In the genomic region with DNA sequence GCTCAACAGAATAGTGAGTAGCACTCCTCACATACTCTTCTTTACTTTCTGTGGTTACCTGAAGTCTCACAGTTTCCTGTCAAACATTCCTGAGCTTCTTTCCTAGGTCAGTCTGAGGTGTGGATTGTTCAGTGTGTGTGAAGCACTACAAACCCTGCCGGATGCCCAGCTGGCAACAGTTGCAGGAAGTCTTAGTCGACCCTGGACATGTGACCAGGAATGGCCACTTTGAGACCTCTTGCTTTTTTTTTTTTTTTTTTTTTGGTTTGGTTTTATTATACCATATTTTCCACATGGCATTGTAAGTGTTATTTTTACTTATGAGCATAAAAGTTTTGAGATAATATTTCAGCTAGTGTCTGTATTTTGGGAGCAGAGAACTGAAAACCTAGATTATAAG, we compare ENCODE assay signal across 22 mouse cellular contexts. TPM values are rescaled to one million over a fixed set of nuclear protein-coding genes. Genes with fewer than 3 reads are reported as not detected.
A peak's percentile ranks its signal among the peaks of the same experiment; 100 is the strongest.
DNase-seq lines count a peak whose midpoint lies in the region; ATAC-seq and TF ChIP-seq lines count a peak whose summit lies in the region.
"Had no signal": no experiment of that assay in that cellular context is flagged by ENCODE, and none has a peak within 500 bp of the region (broad histone marks: within the 10 kb centered on the region; RNA-seq: fewer than 3 reads in every experiment).

No protein-coding gene starts in this region.

- no peaks in the 10 kb centered on the region; a peak in 1 of 4 replicates for H3K27me3 ChIP-seq in MEL (ENCODE audit: control insufficient read depth in 1 of 2, insufficient read depth in 2 of 2, low read length in 2 of 2)
- no peaks in the 10 kb centered on the region for H3K27me3 ChIP-seq in kidney, embryonic 14.5 days (ENCODE audit: control insufficient read depth, insufficient read depth, low read length)
- H3K27me3 ChIP-seq: CH12.LX; embryonic facial prominence, embryonic 12.5 days; forebrain, embryonic 13.5 days; forebrain, embryonic 15.5 days had no signal

- H3K4me1 ChIP-seq in MEL (ENCODE audit: control insufficient read depth in 1 of 2, insufficient read depth in 2 of 2, low read length in 2 of 2) = peaks cover 16% of the 10 kb centered on the region in 2 experiments
- H3K4me1 ChIP-seq in kidney, embryonic 14.5 days (ENCODE audit: control insufficient read depth, insufficient read depth, low read length) = 0 out of 2 replicates have a peak, but pooled peaks cover 12% of the 10 kb centered on the region
- H3K4me1 ChIP-seq: embryonic facial prominence, embryonic 12.5 days had no signal

- peaks cover 0 to 28% of the 10 kb centered on the region in 2 experiments; a peak in 2 of 4 replicates for H3K36me3 ChIP-seq in MEL (ENCODE audit: control insufficient read depth in 1 of 2, insufficient read depth in 2 of 2, low read length in 2 of 2)
- H3K36me3 ChIP-seq in kidney, embryonic 14.5 days (ENCODE audit: control insufficient read depth, insufficient read depth, low read length) = no peaks in the 10 kb centered on the region
- H3K36me3 ChIP-seq: embryonic facial prominence, embryonic 10.5 days; embryonic facial prominence, embryonic 12.5 days; forebrain, embryonic 15.5 days; G1E had no signal

- no peak overlapping the region for H3K4me3 ChIP-seq in MEL (ENCODE audit: control insufficient read depth in 1 of 2, insufficient read depth in 1 of 2, low read depth in 2 of 2, low read length in 2 of 2)
- no peak overlapping the region for H3K4me3 ChIP-seq in kidney, embryonic 14.5 days (ENCODE audit: low read length)
- H3K4me3 ChIP-seq: embryonic facial prominence, embryonic 10.5 days; embryonic facial prominence, embryonic 12.5 days; forebrain, embryonic 13.5 days; forebrain, embryonic 15.5 days had no signal

- TF ChIP-seq RAD21 in MEL (IDR thresholded peaks at IDR 0.05; ENCODE audit: low read depth, low read length) = no peak

- no peak for ATAC-seq in kidney, embryonic 14.5 days (ENCODE audit: low FRiP score, low TSS enrichment)
- ATAC-seq: CD4-positive, CD25-positive, alpha-beta regulatory T cell, adult 4 months; forebrain, embryonic 13.5 days; forebrain, embryonic 15.5 days; forebrain, postnatal 0 days had no signal

- 72% methylated on average over 2 of the region's 2 CpGs for WGBS in kidney, embryonic 14.5 days

- H3K4me2 ChIP-seq in kidney, embryonic 14.5 days (replicated peaks; ENCODE audit: low read depth, low read length) = no peak overlapping the region
- H3K4me2 ChIP-seq: embryonic facial prominence, embryonic 12.5 days; forebrain, embryonic 13.5 days; forebrain, embryonic 15.5 days had no signal

- H3K9ac ChIP-seq in MEL (ENCODE audit: control insufficient read depth, low read depth, low read length, poor library complexity, severe bottlenecking) = no peak overlapping the region
- H3K9ac ChIP-seq in kidney, embryonic 14.5 days (ENCODE audit: low read depth, low read length) = no peak overlapping the region
- H3K9ac ChIP-seq: embryonic facial prominence, embryonic 12.5 days; forebrain, embryonic 13.5 days; forebrain, embryonic 15.5 days; forebrain, postnatal 0 days had no signal

- no peaks in the 10 kb centered on the region for H3K79me2 ChIP-seq in MEL (ENCODE audit: control insufficient read depth, insufficient read depth, low read length, poor library complexity)

- DNase-seq in 3T3-L1 (ENCODE audit: low read depth, low spot score) = peak; percentile 44
- DNase-seq in 416B (ENCODE audit: low read depth) = peak; percentile 41
- no peak for DNase-seq in MEL (ENCODE audit: low read depth, low spot score)
- no peak for DNase-seq in layer of hippocampus, postnatal 14 days (ENCODE audit: low spot score in 2 of 2)
- no peak for DNase-seq in layer of hippocampus, postnatal 36 days
- DNase-seq: adrenal gland, adult 2 months; adrenal gland, postnatal 10 days; adrenal gland, postnatal 25 days; cerebellum, adult 11 months; cerebellum, adult 18-20 months; cerebellum, adult 8-10 months; cerebellum, adult 9-11 months; cerebellum, postnatal 14 days; forebrain, postnatal 0 days had no signal

- no peaks in the 10 kb centered on the region for H3K9me3 ChIP-seq in MEL (replicated peaks; ENCODE audit: insufficient read depth, low read length)
- no peaks in the 10 kb centered on the region for H3K9me3 ChIP-seq in kidney, embryonic 14.5 days (ENCODE audit: control insufficient read depth, low read length)
- H3K9me3 ChIP-seq: embryonic facial prominence, embryonic 10.5 days; embryonic facial prominence, embryonic 12.5 days; forebrain, embryonic 13.5 days; forebrain, embryonic 15.5 days; G1E had no signal

- no peak for TF ChIP-seq EP300 in MEL (IDR thresholded peaks at IDR 0.05; ENCODE audit: low read depth in 1 of 2, low read length in 2 of 2)

- TF ChIP-seq POLR2A in MEL (IDR thresholded peaks at IDR 0.05; ENCODE audit: control insufficient read depth in 1 of 2, insufficient read depth in 1 of 2, low read depth in 1 of 2, low read length in 2 of 2, poor library complexity in 1 of 2) = no peak

- no peak overlapping the region for H3K27ac ChIP-seq in MEL (ENCODE audit: control insufficient read depth, low read depth, low read length)
- no peak overlapping the region for H3K27ac ChIP-seq in kidney, embryonic 14.5 days (ENCODE audit: low read depth, low read length)
- H3K27ac ChIP-seq: embryonic facial prominence, embryonic 10.5 days; embryonic facial prominence, embryonic 12.5 days; forebrain, embryonic 13.5 days; forebrain, embryonic 15.5 days had no signal

- no peak for TF ChIP-seq CTCF in MEL (IDR thresholded peaks at IDR 0.05 in 2 of 3, conservative IDR thresholded peaks at IDR 0.05 in 1 of 3; ENCODE audit: control insufficient read depth in 1 of 3, insufficient read depth in 1 of 3, low read depth in 2 of 3, low read length in 3 of 3, poor library complexity in 1 of 3, severe bottlenecking in 1 of 3)

TF ChIP-seq in MEL, 35 proteins besides CTCF, POLR2A, EP300 and RAD21:
- TF ChIP-seq SMC3 (IDR thresholded peaks at IDR 0.05; ENCODE audit: low read depth, low read length) (no peak), ZNF384 (IDR thresholded peaks at IDR 0.05; ENCODE audit: low read depth, low read length) (peak; percentile 28)

RNA-seq across cellular contexts. Expression of a gene that starts 29.1 kb away (rescaled TPM):
- total RNA-seq in MEL (2012; rRNA removed) = 9.0 and 10.1 TPM in 2 replicates
- polyA plus RNA-seq in MEL (2012; ENCODE audit: insufficient read depth in 1 of 2, insufficient read length in 2 of 2, low read depth in 1 of 2, low replicate concordance in 2 of 2, missing spikeins in 1 of 2) = 10 to 100 TPM in 1 of 2 experiments, not detected in 1; 21.5 TPM
- total RNA-seq in layer of hippocampus, postnatal 14 days (2021) = 10 to 100 TPM; 40.0 to 43.1 TPM
- total RNA-seq in layer of hippocampus, postnatal 36 days (2021) = 10 to 100 TPM; 39.8 to 43.3 TPM
- 11.4 and 26.5 TPM in 2 replicates for polyA plus RNA-seq in kidney, embryonic 14.5 days (2014; fragmentation: Nextera tagmentation; extraction: Ambion mirVana)

Comparison
In these comparisons a context has a peak if more than half of its experiments do, and no peak if none do; other contexts are left out.
1. DNase-seq: peak in 3T3-L1 (single experiment) and 416B (single experiment); none in MEL (single experiment), layer of hippocampus, postnatal 14 days (0 of 2) and layer of hippocampus, postnatal 36 days (0 of 2).